Mouse (Mus musculus) midbrain, embryonic 13.5 days (tissue): ENCODE results near the gene Trabd. TPM values are rescaled to one million over a fixed set of nuclear protein-coding genes. Genes with fewer than 3 reads are reported as not detected.

ENCODE experiments used
- polyA plus RNA-seq: library from polyadenylated mRNA; unstranded; fragments of >200 nt; fragmentation: Nextera tagmentation; extraction: Ambion mirVana; gene quantifications from 2 replicates; pipeline ENCODE4 v1.2.1, GENCODE M21; 2015

The Trabd gene
- polyA plus RNA-seq, 1 experiment from 2014 or later, result 40.7 TPM

Other genes with a start within 250 kb of the Trabd start
- gene Pim3, start 212.9 kb upstream of the Trabd start, polyA plus RNA-seq, result 42.0 and 47.6 TPM in 2 replicates
- gene Ttll8, start 120.7 kb upstream of the Trabd start, polyA plus RNA-seq, result not detected in 2 replicates
- 5.7 and 8.1 TPM in 2 replicates for gene Mlc1, start 96.1 kb upstream of the Trabd start, polyA plus RNA-seq
- gene Mov10l1, start 92.2 kb upstream of the Trabd start, polyA plus RNA-seq, result not detected in 2 replicates
- gene Panx2, start 15.4 kb upstream of the Trabd start, polyA plus RNA-seq, result 4.1 and 4.5 TPM in 2 replicates
- gene Selenoo, start 14.0 kb downstream of the Trabd start, polyA plus RNA-seq, result 20.2 and 23.9 TPM in 2 replicates
- 17.4 and 19.9 TPM in 2 replicates for gene Tubgcp6, start 48.0 kb downstream of the Trabd start, polyA plus RNA-seq
- 25.0 and 26.0 TPM in 2 replicates for gene Hdac10, start 53.6 kb downstream of the Trabd start, polyA plus RNA-seq
- gene Mapk12, start 65.6 kb downstream of the Trabd start, polyA plus RNA-seq, result 8.2 TPM in 2 replicates
- gene Mapk11, start 74.5 kb downstream of the Trabd start, polyA plus RNA-seq, result 39.8 and 44.2 TPM in 2 replicates
- gene Plxnb2, start 105.7 kb downstream of the Trabd start, polyA plus RNA-seq, result 102 and 115 TPM in 2 replicates
- 84.0 and 85.3 TPM in 2 replicates for gene Dennd6b, start 121.4 kb downstream of the Trabd start, polyA plus RNA-seq
- 75.7 and 86.6 TPM in 2 replicates for gene Ppp6r2, start 136.4 kb downstream of the Trabd start, polyA plus RNA-seq
- gene Sbf1, start 240.2 kb downstream of the Trabd start, polyA plus RNA-seq, result 80.6 and 88.7 TPM in 2 replicates
- gene Adm2, start 247.6 kb downstream of the Trabd start, polyA plus RNA-seq, result not detected in 2 replicates